Mouse (Mus musculus) heart, adult 2 months (tissue): Measurements from ENCODE around the gene Selenon.

ENCODE experiments used
- CTCF ChIP-seq: fragments of 200-600 bp; IDR thresholded peaks from 2 replicates; pipeline ENCODE4 v1.8.1; 2022; ENCODE audit warnings: antibody characterized with exemption, mild to moderate bottlenecking, moderate library complexity
- POLR2A ChIP-seq: fragments of 200-500 bp; IDR thresholded peaks from 2 replicates; pipeline ENCODE4 v1.6.1; 2011; ENCODE audit warnings: mild to moderate bottlenecking, low read depth, low read length, control low read depth; ENCODE audit not compliant: insufficient read depth

DNA sequence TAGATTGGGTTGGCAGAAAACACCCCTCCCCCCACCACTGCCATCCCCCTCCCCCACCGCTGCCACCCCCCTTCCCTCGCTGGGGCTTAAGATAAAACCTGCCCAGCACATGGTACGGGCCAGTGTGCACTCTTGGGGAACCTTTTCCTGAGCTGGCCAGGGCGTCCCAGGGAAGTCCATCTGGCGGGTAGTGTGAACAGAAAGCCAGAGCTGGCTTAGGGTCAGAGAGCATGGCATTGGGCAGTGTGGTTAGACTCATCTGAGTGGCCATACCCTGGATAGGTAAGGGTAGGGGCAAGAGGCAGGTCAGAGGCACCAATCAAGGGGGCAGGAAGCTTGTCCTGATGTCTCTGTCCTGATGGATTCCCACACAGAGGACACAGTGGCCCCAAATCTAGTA is 27.7 kb upstream of the Selenon start:
- TF ChIP-seq CTCF = no peak
- no peak for TF ChIP-seq POLR2A
